Mouse (Mus musculus): Measurements from ENCODE around the gene Mei1.

Mei1 gene

DNA sequence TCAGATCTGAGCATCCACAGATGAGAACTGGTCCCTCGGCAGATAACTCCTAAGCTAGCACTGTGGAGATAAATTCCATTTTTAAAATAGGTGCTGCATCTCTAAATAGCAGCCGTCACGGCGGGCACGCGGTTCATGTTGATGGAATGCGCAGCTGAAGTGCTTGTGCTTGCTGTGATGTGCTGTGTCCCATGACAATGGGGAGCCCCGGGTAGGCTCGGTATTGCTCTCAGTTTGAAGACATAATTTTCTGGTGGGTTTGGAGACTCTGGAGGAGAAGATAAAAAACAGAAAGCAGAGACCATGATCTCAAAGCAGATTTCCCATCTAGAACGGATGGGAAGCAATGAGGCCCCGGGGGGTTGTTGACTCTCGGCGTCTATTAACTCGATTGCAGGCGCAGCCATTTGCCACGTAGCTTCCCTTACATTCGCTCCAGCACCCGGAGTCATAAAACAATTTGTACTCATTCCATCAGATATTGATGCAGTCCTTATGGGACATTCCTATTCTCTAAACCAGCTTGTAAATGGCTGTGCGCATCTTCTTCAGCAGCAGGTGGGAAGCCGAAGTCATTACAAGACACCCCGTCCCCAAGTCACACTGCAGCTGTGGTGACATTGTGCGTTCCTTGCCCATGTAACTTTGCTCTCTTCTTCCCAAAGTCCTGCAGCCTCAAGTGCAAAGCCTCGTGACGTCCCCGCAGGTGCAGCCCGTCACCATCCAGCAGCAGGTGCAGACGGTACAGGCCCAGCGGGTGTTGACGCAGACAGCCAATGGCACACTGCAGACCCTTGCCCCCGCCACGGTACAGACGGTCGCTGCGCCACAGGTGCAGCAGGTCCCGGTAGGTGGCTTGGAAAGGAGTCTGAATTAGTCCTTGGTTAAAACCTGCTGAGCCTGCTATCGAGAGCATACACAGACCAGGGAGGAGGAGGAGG is 100.9 kb downstream of the Mei1 start:
- TF ChIP-seq GATA4 (IDR thresholded peaks at IDR 0.05; ENCODE audit: insufficient replicate concordance, low read length) = no peak

DNA sequence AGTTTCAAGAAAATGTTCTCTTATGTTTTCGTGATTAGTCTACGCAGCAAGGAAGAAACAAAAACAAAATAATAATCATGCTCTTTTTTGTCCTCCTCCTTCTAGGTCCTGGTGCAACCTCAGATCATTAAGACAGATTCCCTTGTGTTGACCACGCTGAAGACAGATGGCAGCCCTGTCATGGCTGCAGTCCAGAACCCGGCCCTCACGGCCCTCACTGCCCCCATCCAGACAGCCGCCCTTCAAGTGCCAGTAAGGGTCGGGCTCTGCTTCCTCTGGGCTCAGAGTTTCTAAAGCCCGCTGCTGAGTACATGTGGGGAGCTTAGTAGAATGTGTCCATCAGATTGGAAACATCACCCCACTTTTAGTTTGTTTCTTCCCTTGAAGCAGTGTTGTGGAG is 102.9 kb downstream of the Mei1 start:
- no peak for TF ChIP-seq GATA4 (IDR thresholded peaks at IDR 0.05; ENCODE audit: insufficient replicate concordance, low read length)

DNA sequence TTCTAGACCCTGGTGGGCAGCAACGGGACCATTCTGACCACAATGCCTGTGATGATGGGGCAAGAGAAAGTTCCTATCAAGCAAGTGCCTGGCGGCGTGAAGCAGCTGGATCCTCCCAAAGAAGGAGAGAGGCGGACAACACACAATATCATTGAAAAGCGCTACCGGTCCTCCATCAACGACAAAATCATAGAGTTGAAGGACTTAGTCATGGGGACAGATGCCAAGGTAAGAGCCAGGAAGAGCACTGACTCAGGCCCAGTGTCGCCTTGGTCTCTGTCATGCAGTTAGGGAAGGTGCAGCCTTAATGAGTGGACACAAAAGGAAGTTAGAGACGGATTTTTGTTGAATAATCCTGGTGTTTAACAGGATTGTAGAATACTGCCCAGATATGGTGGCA is 105.3 kb downstream of the Mei1 start:
- TF ChIP-seq GATA4 (IDR thresholded peaks at IDR 0.05; ENCODE audit: insufficient replicate concordance, low read length) = no peak
